Mouse (Mus musculus): Measurements from ENCODE around the gene Gm17949. TPM values are rescaled to one million over a fixed set of nuclear protein-coding genes. Genes with fewer than 3 reads are reported as not detected.

Gm17949 gene
- total RNA-seq (2021) (not detected), polyA plus RNA-seq (2012; rRNA removed) (not detected in 2 replicates)
- long read RNA-seq, partial matches to known transcripts, result 0 of 1 reads
- long read RNA-seq, other reads (novel, unspliced or antisense), result 1 of 1 reads

DNA sequence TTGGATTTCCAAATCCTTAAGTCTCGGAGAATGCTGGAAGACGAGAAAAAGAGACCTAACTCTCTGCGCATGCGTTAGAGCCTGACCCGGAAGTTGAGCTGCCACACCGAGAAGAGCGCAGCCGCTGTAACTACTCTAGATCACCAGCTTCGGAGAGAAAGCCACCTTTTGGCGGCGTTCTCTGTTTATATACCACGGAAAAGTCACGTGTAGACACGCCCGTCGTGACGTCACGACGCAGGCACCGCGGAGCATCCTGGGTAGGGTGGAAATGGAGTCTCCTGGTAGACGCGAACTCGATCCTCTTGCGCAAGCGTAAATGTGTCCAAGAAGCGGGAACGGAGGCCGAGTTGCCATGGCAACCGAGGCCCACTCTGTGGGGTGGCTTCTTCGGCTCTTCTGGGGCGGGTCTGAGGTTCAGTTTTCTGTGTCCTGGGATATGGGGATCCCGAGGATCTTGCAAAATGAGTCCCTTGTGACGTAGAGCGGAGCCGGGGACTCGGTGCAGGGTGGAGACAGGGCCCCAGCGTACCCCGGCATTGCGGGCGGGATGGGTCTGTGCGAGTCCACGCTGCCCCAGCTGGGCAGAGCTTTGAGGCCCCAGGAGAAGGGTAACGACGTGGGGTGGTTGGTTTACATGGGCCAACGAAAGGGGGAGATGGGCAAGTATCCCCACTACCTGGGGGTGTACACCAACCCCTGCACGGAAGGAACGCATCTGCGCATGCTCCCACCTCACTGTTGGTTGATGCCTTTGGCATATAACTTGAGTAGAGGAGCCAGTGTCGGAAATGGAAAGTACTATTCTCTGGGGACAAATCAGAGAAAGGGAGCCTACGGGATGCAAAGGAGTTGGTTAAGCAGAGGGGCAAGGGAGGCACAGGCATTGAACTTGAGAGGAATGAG lies at the start of gene Gm17949, which contains the start of gene Gtf2f1:
Gene Gm17949, plus strand, starts transcription at position 234 of the 906 bp plus-strand sequence.
Gene Gtf2f1, minus strand, starts transcription at position 53 of the 906 bp plus-strand sequence.
- DNase-seq, result peak; percentile 96

DNA sequence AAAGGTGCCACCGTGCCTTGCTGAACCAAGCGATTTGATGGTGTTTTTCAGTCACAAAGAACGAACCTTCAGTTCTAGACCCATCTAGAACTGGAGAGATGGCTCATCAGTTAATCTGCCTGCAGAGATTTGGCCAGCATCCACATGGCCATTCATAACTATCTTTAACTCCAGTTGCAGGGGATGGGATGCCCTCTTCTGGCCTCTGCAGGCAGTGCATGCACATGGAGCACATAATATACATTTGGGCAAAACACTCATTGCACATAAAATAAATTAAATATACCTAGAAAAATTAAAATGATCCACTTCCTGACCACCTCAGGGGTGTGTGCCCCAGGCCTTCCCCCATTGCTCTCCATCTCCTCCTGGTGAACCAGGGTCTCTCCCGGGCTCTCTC lies 49.4 kb upstream of the Gm17949 start:
- DNase-seq, result no peak

DNA sequence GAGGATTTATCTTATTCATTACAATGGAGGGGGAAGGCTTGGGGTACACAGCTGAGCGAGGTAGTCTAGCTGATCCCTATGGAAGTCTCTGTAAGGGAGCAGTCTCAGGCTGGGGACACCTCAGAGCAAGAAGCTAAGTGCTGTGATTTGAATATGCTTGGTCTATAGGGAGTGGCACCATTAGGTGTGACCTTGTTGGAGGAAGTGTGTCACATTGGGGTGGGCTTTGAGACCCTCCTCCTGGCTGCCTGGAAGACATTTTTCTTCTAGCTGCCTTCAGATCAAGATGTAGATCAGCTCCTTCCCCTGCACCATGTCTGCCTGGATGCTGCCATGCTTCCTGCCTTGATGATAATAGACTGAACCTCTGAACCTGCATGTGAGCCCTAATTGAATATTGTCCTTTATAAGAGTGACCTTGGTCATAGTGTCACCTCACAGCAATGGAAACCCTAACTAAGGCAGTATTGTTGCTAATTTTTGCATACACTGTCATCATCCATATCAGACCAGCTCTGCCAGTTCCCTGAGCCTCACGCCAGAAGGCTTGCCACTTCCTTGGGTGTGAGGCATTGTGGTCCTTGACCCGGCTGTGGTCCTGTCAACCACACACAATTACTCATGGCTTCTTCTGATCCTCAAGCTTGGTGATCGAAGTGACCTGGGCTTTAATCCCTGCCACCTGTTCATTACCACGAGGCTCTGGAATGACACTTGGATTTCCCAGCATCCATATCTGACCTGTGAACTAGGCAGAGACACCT lies 48.4 kb upstream of the Gm17949 start:
- peak; percentile 62 for DNase-seq

DNA sequence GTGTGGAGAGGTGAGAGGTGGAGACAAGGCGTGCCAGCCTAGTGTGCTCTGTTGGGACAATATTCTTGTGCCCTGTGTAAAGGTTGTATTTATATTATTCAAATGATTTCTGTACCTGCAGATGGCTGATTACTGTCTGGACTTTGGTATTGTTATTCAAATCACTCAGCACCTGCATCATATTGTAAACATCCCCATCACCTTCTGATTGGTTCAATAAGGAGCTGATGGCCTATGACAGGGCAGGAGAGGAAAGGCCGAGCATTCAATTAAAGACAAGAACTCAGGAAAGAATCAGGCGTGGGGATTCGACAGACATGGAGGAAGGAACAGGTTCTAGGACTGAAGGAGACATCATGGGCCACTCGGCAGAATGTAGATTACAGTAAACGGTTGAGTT lies 47.6 kb upstream of the Gm17949 start:
- DNase-seq, result no peak

GRCm38 (mm10) chr17:56969321-56969720 lies 41.9 kb upstream of the Gm17949 start:
- DNase-seq, result peak; percentile 72

DNA sequence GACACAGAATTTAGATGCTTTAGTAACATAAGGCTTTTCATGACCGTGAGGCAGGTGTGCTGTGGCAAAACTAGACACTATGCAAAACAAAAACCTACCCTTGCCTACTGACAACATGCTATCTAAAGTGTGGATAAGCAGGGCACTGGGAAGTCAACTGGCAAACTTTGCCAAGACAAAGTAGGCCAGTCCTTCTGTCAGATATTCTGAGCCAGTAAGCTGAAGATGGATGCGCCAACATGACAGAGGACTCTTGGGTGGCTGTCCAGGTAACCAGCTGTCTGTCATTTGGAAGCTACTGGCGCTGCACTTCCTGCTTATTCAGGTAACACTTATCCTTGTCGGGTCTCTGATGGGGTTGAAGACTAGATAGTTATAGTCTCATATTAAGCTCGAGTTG lies 41.2 kb upstream of the Gm17949 start:
- DNase-seq, result no peak

DNA sequence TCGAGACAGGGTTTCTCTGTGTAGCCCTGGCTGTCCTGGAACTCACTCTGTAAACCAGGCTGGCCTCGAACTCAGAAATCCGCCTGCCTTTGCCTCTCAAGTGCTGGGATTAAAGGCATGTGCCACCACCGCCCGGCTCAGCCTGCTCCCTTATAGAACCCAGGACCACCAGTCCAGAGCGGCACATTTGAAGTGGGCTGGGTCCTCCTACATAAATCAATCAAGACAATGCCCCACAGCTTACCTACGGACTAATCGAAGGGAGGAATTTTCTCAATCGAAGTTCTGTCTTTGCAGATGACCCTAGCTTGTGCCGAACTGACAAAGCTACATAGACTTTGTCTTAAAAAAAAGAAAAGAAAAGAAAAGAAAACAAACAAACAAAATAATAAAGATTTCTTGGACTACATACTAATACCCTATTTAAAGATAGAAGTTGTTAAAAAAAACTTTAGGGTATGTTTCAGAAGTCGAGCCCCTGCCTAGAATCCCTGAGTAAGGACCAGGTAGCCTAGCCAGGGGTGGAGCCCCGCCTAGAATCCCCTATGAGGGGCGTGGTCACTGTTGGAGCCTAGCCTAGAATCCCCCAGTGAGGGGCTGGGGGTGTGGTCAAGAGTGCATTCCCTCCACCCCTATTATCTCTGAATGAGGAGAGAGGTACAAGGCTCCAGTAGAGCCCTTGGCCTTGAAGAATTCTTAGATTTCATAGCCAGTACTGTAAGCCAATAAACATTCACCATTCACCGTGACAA lies 37.1 kb upstream of the Gm17949 start:
- DNase-seq, result no peak

- peak; percentile 49 for DNase-seq
Measured at GRCm38 (mm10) chr17:56974708-56975240, 36.5 kb upstream of the Gm17949 start.

DNA sequence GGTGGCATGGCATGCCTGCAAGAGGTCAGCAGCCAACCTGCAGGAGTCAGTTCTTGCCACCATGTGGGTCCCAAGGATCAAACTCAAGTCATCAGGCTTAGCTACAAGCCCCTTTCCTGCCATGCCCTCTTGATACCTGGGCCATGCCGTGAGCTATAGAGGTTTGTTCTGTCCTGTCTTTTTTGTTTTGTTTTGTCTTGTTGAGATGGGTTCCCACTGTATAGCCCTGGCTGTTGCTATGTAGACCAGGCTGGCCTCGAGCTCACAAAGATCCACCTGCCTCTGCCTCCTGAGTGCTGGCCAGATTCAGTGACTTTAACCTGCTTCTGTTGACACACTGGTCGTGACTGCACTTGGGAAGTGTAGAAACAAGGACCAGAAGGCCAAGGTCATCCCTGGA lies 35.9 kb upstream of the Gm17949 start:
- no peak for DNase-seq

GRCm38 (mm10) chr17:56976531-56977390 lies 34.5 kb upstream of the Gm17949 start:
- no peak for DNase-seq

GRCm38 (mm10) chr17:56979524-56979923 lies 31.7 kb upstream of the Gm17949 start:
- no peak for DNase-seq

DNA sequence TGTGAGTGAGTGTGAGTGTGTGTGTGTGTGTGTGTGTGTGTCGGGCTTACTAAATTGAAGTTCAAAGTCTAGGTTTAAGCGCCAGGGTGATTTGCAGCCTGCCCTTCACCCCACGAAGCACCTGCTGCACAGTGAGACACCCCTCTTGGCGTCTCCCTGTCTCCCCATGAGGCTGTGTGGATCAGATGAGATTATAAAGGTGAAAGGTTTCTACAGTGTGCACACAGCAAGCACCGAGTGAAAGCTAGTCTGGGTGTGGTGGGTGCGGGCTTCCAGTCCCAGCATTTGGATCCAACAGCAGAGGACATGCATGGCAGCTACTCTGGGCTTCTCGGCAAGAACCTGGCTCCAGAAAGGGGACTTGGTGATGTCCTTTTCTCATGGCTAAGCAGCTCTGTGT lies 30.2 kb upstream of the Gm17949 start:
- DNase-seq, result no peak

- DNase-seq, result no peak
Measured at GRCm38 (mm10) chr17:56982013-56982412, 29.3 kb upstream of the Gm17949 start, which contains the start of gene Acer1. TSS of gene Acer1 (minus strand) at chr17:56982126.

GRCm38 (mm10) chr17:56984886-56985285 lies 26.4 kb upstream of the Gm17949 start:
- DNase-seq, result no peak

DNA sequence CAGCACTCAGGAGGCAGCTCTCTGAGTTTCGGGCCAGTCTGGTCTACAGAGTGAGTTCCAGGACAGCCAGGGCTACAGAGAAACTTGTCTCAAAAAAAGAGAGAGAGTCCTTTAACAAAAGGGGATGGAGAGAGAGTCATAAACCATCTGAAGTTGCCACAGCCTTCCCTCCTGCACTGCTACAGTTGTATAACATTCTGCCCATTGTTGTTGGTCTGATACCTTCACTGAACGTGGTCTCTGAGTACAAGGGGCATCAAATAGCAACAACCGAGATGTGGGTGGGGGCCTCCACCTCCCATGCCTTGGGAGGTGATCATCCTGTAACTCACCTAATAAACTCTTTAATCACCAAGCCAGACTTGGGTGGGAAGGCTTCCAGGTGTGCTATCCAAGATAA lies 25.6 kb upstream of the Gm17949 start:
- no peak for DNase-seq

- no peak for DNase-seq
Measured at GRCm38 (mm10) chr17:56986105-56986805, 25.0 kb upstream of the Gm17949 start.

- DNase-seq, result no peak
Measured at GRCm38 (mm10) chr17:56988441-56988840, 22.8 kb upstream of the Gm17949 start.

- DNase-seq, result no peak
Measured at GRCm38 (mm10) chr17:56988921-56989430, 22.3 kb upstream of the Gm17949 start.

DNA sequence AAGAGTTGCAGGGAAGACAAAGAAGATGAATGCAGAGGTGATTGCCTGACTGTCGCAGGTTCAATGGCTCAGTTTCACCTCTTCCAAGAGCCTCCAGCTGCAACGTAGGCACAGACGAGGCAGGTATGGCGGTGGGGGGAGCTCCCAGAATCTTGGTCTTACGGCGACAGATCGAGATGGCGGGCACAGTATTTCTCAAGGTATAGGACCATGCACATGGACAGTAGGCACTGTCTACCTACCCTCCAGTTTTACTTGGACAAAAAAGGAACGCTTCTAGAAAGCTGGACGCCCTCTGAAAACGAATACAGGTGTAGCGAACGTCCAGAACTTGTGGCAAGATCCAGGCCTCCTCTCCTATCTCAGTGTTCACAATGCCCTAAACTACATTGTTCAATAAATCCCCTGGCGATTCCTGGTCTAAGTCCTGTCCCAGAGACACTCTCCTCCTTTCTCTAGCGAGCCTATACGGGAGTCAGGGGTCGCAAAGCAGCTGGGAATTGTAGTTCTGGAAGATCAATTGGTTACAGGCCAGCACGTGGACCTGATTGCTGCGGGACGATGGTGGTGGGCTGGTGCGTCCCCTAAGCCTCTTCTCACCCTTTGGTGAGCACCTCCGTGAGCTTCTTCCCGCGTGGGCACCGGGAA lies 21.7 kb upstream of the Gm17949 start:
- DNase-seq, result no peak

Measured in adrenal gland, adult 2 months (tissue).